Mouse (Mus musculus) ES-E14 (cell line): ENCODE results near the gene Wdr4.

Experiments
- CHD2 ChIP-seq: IDR thresholded peaks from 2 replicates; pipeline ENCODE4 v1.6.1; 2014; ENCODE audit warnings: mild to moderate bottlenecking, low read depth, low read length, inconsistent platforms
- HCFC1 ChIP-seq: IDR thresholded peaks from 2 replicates; pipeline ENCODE4 v1.6.1; 2012; ENCODE audit warnings: low read length, inconsistent platforms, borderline replicate concordance; ENCODE audit not compliant: insufficient read depth
- MAFK ChIP-seq: IDR thresholded peaks from 2 replicates; pipeline ENCODE4 v1.6.1; 2014; ENCODE audit warnings: mild to moderate bottlenecking, low read depth, low read length, inconsistent platforms; ENCODE audit not compliant: insufficient read depth
- ZC3H11A ChIP-seq: IDR thresholded peaks from 2 replicates; pipeline ENCODE4 v1.6.1; 2012; ENCODE audit warnings: low read depth, mild to moderate bottlenecking, inconsistent platforms, low read length, borderline replicate concordance

DNA sequence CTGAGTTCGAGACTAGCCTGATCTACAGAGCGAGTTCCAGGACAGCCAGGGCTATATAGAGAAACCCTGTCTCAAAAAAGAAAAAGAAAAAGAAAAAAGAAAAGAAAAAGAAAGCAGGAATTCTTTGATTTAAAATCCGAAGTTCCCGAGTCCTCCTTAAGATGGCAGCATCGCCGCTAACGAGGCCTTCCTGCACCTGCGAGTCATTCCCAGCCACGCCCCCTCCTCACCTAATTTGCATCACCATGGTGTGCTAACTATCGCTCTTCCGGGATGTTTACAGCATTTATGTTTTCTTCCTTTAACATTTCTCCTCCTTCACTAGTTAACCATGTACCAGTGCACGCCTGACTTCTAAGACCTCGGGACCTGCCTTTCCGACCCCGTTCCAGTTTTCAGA is 9.5 kb upstream of the Wdr4 start:
- TF ChIP-seq MAFK: no peak
- TF ChIP-seq ZC3H11A: no peak
- no peak for TF ChIP-seq CHD2
- TF ChIP-seq HCFC1: no peak
